ENCODE assay signal across 12 mouse cellular contexts in genomic region chr10:80180823-80181222, GRCm38 (mm10). TPM values are rescaled to one million over a fixed set of nuclear protein-coding genes. Genes with fewer than 3 reads are reported as not detected.
DNase-seq lines count a peak whose midpoint lies in the region; ATAC-seq and TF ChIP-seq lines count a peak whose summit lies in the region.
"Had no signal": no experiment of that assay in that cellular context is flagged by ENCODE, and none has a peak within 500 bp of the region (broad histone marks: within the 10 kb centered on the region; RNA-seq: fewer than 3 reads in every experiment).

No protein-coding gene starts in this region.

- intact Hi-C loops in heart, adult 2 months (cut with DNase I) = no loop called here

- H3K9ac ChIP-seq in heart, embryonic 13.5 days = peak overlapping the region; percentile 90
- no peak overlapping the region for H3K9ac ChIP-seq in heart, adult 2 months (ENCODE audit: low read depth, low read length)
- peak overlapping the region; percentile 81 for H3K9ac ChIP-seq in forebrain, postnatal 0 days
- peak overlapping the region; percentile 85; the same call in 1 of the 2 replicates for H3K9ac ChIP-seq in limb, embryonic 15.5 days

- TF ChIP-seq CTCF in heart, adult 2 months (IDR thresholded peaks at IDR 0.05) = no peak
- no peak for TF ChIP-seq CTCF in forebrain, postnatal 0 days (IDR thresholded peaks at IDR 0.05; ENCODE audit: low read depth)
- TF ChIP-seq CTCF in layer of hippocampus, adult 2 months (conservative IDR thresholded peaks at IDR 0.05) = no peak

- DNase-seq in heart, adult 2 months = no peak
- peak; percentile 66 for DNase-seq in embryonic facial prominence, embryonic 10.5 days (ENCODE audit: low spot score)
- DNase-seq in forebrain, postnatal 0 days = no peak
- DNase-seq in layer of hippocampus, adult 2 months (ENCODE audit: low spot score in 2 of 2) = no peak
- no peak for DNase-seq in adrenal gland, adult 18-20 months (ENCODE audit: low spot score in 2 of 2)
- DNase-seq in embryo, embryonic 9.5 days (ENCODE audit: extremely low spot score) = no peak
- DNase-seq: layer of hippocampus, adult 9-11 months; lung, postnatal 4 days; right cerebral cortex, adult 18-20 months; thymus, adult 18-20 months had no signal

- no peak for TF ChIP-seq POLR2A in heart, adult 2 months (IDR thresholded peaks at IDR 0.05; ENCODE audit: insufficient read depth, low read depth, low read length)

- peaks cover 29% of the 10 kb centered on the region for H3K4me1 ChIP-seq in heart, embryonic 13.5 days
- no peaks in the 10 kb centered on the region for H3K4me1 ChIP-seq in heart, adult 2 months (ENCODE audit: control insufficient read depth, insufficient read depth, low read length)
- H3K4me1 ChIP-seq in embryonic facial prominence, embryonic 10.5 days = peaks cover 58% of the 10 kb centered on the region
- peaks cover 18% of the 10 kb centered on the region for H3K4me1 ChIP-seq in forebrain, postnatal 0 days (ENCODE audit: insufficient read depth)
- H3K4me1 ChIP-seq in limb, embryonic 15.5 days = peaks cover 36% of the 10 kb centered on the region

- H3K4me3 ChIP-seq in heart, embryonic 13.5 days = peak overlapping the region; percentile 74
- H3K4me3 ChIP-seq in heart, adult 2 months = no peak overlapping the region
- H3K4me3 ChIP-seq in embryonic facial prominence, embryonic 10.5 days = peak overlapping the region; percentile 83
- peak overlapping the region; percentile 78 for H3K4me3 ChIP-seq in forebrain, postnatal 0 days (ENCODE audit: low read depth, low read length)
- H3K4me3 ChIP-seq in limb, embryonic 15.5 days = peak overlapping the region; percentile 77
- no peak overlapping the region; the same call in 1 of the 2 replicates for H3K4me3 ChIP-seq in layer of hippocampus, adult 2 months

- TF ChIP-seq EP300 in heart, adult 2 months (IDR thresholded peaks at IDR 0.05; ENCODE audit: insufficient read depth, low read depth, low read length) = no peak

- H3K79me2 ChIP-seq in heart, adult 2 months (replicated peaks; ENCODE audit: control insufficient read depth, insufficient read depth, low read length) = no peaks in the 10 kb centered on the region

- 59% methylated on average over 5 of the region's 5 CpGs for WGBS in heart, embryonic 13.5 days
- WGBS in heart, adult 2 months = 76% methylated on average over 5 of the region's 5 CpGs
- 30% methylated on average over 5 of the region's 5 CpGs for WGBS in embryonic facial prominence, embryonic 10.5 days
- 42% methylated on average over 5 of the region's 5 CpGs for WGBS in forebrain, postnatal 0 days
- 21% methylated on average over 5 of the region's 5 CpGs for WGBS in limb, embryonic 15.5 days

- no peak overlapping the region for H3K27ac ChIP-seq in heart, embryonic 13.5 days (replicated peaks)
- no peak overlapping the region for H3K27ac ChIP-seq in heart, adult 2 months
- peak overlapping the region; percentile 94 for H3K27ac ChIP-seq in embryonic facial prominence, embryonic 10.5 days (replicated peaks)
- H3K27ac ChIP-seq in forebrain, postnatal 0 days (ENCODE audit: low read depth, low read length) = no peak overlapping the region
- H3K27ac ChIP-seq in limb, embryonic 15.5 days = peak overlapping the region; percentile 40
- no peak overlapping the region for H3K27ac ChIP-seq in layer of hippocampus, adult 2 months

- peak overlapping the region; percentile 76 for H3K4me2 ChIP-seq in heart, embryonic 13.5 days
- peak overlapping the region; percentile 68 for H3K4me2 ChIP-seq in forebrain, postnatal 0 days (ENCODE audit: low read depth)
- H3K4me2 ChIP-seq in limb, embryonic 15.5 days = peak overlapping the region; percentile 63

- H3K36me3 ChIP-seq in heart, embryonic 13.5 days = no peaks in the 10 kb centered on the region
- no peaks in the 10 kb centered on the region for H3K36me3 ChIP-seq in heart, adult 2 months (ENCODE audit: control insufficient read depth, insufficient read depth, low read length)
- H3K36me3 ChIP-seq in embryonic facial prominence, embryonic 10.5 days (replicated peaks) = peaks cover 38% of the 10 kb centered on the region
- H3K36me3 ChIP-seq in forebrain, postnatal 0 days (ENCODE audit: insufficient read depth) = no peaks in the 10 kb centered on the region
- H3K36me3 ChIP-seq in limb, embryonic 15.5 days = peaks cover 5% of the 10 kb centered on the region

- peaks cover 13% of the 10 kb centered on the region for H3K27me3 ChIP-seq in heart, embryonic 13.5 days (replicated peaks)
- no peaks in the 10 kb centered on the region for H3K27me3 ChIP-seq in heart, adult 2 months (ENCODE audit: control insufficient read depth, insufficient read depth, low read length)
- H3K27me3 ChIP-seq in embryonic facial prominence, embryonic 10.5 days (replicated peaks; ENCODE audit: low read depth, poor library complexity, severe bottlenecking) = peaks cover 23% of the 10 kb centered on the region
- no peaks in the 10 kb centered on the region for H3K27me3 ChIP-seq in forebrain, postnatal 0 days (ENCODE audit: insufficient read depth, low read length)
- no peaks in the 10 kb centered on the region for H3K27me3 ChIP-seq in limb, embryonic 15.5 days

- H3K9me3 ChIP-seq in heart, embryonic 13.5 days = no peaks in the 10 kb centered on the region
- H3K9me3 ChIP-seq in embryonic facial prominence, embryonic 10.5 days = no peaks in the 10 kb centered on the region
- no peaks in the 10 kb centered on the region for H3K9me3 ChIP-seq in forebrain, postnatal 0 days (ENCODE audit: low read length)
- H3K9me3 ChIP-seq in limb, embryonic 15.5 days = no peaks in the 10 kb centered on the region

- no peak for ATAC-seq in heart, embryonic 13.5 days (ENCODE audit: extremely low read depth, insufficient number of reproducible peaks, low FRiP score, low TSS enrichment)
- ATAC-seq in forebrain, postnatal 0 days = no peak
- no peak for ATAC-seq in limb, embryonic 15.5 days (ENCODE audit: insufficient number of reproducible peaks, low FRiP score, low TSS enrichment, low read depth)

RNA-seq across cellular contexts. Expression of gene Efna2, which starts 1.5 kb away (rescaled TPM):
- polyA plus RNA-seq in heart, embryonic 13.5 days (2015; fragmentation: Nextera tagmentation; extraction: Ambion mirVana) = 8.5 and 10.6 TPM in 2 replicates
- total RNA-seq in heart, adult 2 months (2021) = 1 to 10 TPM in 1 of 2 experiments, under 1 TPM in 1; 0.86 to 1.1 TPM
- polyA plus RNA-seq in heart, adult 2 months (2012; rRNA removed) = 1.2 and 1.7 TPM in 2 replicates
- 45.2 and 50.1 TPM in 2 replicates for polyA plus RNA-seq in embryonic facial prominence, embryonic 10.5 days (2016; fragmentation: Nextera tagmentation; extraction: Ambion mirVana)
- total RNA-seq in forebrain, postnatal 0 days (2014; rRNA removed) = 29.0 and 30.9 TPM in 2 replicates
- 30.6 and 31.3 TPM in 2 replicates for polyA plus RNA-seq in forebrain, postnatal 0 days (2015; fragmentation: Nextera tagmentation; extraction: Ambion mirVana)
- 27.0 and 29.3 TPM in 2 replicates for polyA plus RNA-seq in limb, embryonic 15.5 days (2015; fragmentation: Nextera tagmentation; extraction: Ambion mirVana)
- total RNA-seq in layer of hippocampus, adult 2 months (2021) = 1 to 10 TPM; 7.1 to 9.7 TPM
- total RNA-seq in adrenal gland, adult 18-20 months (2021) = 1 to 10 TPM; 1.3 to 2.1 TPM

RNA-seq across cellular contexts. Expression of gene 1600002K03Rik, which starts 8.1 kb away (rescaled TPM):
- polyA plus RNA-seq in heart, embryonic 13.5 days (2015; fragmentation: Nextera tagmentation; extraction: Ambion mirVana) = 10.4 and 13.1 TPM in 2 replicates
- 1 to 10 TPM; 5.9 to 6.0 TPM for total RNA-seq in heart, adult 2 months (2021)
- polyA plus RNA-seq in heart, adult 2 months (2012; rRNA removed) = 5.6 and 6.3 TPM in 2 replicates
- 10.8 and 12.0 TPM in 2 replicates for polyA plus RNA-seq in embryonic facial prominence, embryonic 10.5 days (2016; fragmentation: Nextera tagmentation; extraction: Ambion mirVana)
- 4.2 and 5.0 TPM in 2 replicates for total RNA-seq in forebrain, postnatal 0 days (2014; rRNA removed)
- polyA plus RNA-seq in forebrain, postnatal 0 days (2015; fragmentation: Nextera tagmentation; extraction: Ambion mirVana) = 5.0 and 6.0 TPM in 2 replicates
- 12.8 and 13.3 TPM in 2 replicates for polyA plus RNA-seq in limb, embryonic 15.5 days (2015; fragmentation: Nextera tagmentation; extraction: Ambion mirVana)
- total RNA-seq in layer of hippocampus, adult 2 months (2021) = 1 to 10 TPM; 7.0 to 7.4 TPM
- 10 to 100 TPM; 14.7 to 16.6 TPM for total RNA-seq in adrenal gland, adult 18-20 months (2021)

RNA-seq across cellular contexts. Expression of gene Cirbp, which starts 15.0 kb away (rescaled TPM):
- 87.9 and 96.4 TPM in 2 replicates for polyA plus RNA-seq in heart, embryonic 13.5 days (2015; fragmentation: Nextera tagmentation; extraction: Ambion mirVana)
- 10 to 100 TPM; 34.2 to 43.2 TPM for total RNA-seq in heart, adult 2 months (2021)
- polyA plus RNA-seq in heart, adult 2 months (2012; rRNA removed) = 62.5 and 85.8 TPM in 2 replicates
- 93.2 and 110 TPM in 2 replicates for polyA plus RNA-seq in embryonic facial prominence, embryonic 10.5 days (2016; fragmentation: Nextera tagmentation; extraction: Ambion mirVana)
- 345 and 424 TPM in 2 replicates for total RNA-seq in forebrain, postnatal 0 days (2014; rRNA removed)
- 834 and 838 TPM in 2 replicates for polyA plus RNA-seq in forebrain, postnatal 0 days (2015; fragmentation: Nextera tagmentation; extraction: Ambion mirVana)
- polyA plus RNA-seq in limb, embryonic 15.5 days (2015; fragmentation: Nextera tagmentation; extraction: Ambion mirVana) = 102 and 103 TPM in 2 replicates
- 100 to 1,000 TPM in 1 of 2 experiments, 10 to 100 TPM in 1; 88.3 to 103 TPM for total RNA-seq in layer of hippocampus, adult 2 months (2021)
- total RNA-seq in adrenal gland, adult 18-20 months (2021) = 10 to 100 TPM; 34.7 to 46.3 TPM

RNA-seq across cellular contexts. Expression of gene Midn, which starts 32.8 kb away (rescaled TPM):
- 15.6 and 15.7 TPM in 2 replicates for polyA plus RNA-seq in heart, embryonic 13.5 days (2015; fragmentation: Nextera tagmentation; extraction: Ambion mirVana)
- total RNA-seq in heart, adult 2 months (2021) = 100 to 1,000 TPM in 1 of 2 experiments, 10 to 100 TPM in 1; 96.2 to 102 TPM
- 50.1 and 74.5 TPM in 2 replicates for polyA plus RNA-seq in heart, adult 2 months (2012; rRNA removed)
- polyA plus RNA-seq in embryonic facial prominence, embryonic 10.5 days (2016; fragmentation: Nextera tagmentation; extraction: Ambion mirVana) = 22.2 TPM in 2 replicates
- total RNA-seq in forebrain, postnatal 0 days (2014; rRNA removed) = 91.5 and 120 TPM in 2 replicates
- polyA plus RNA-seq in forebrain, postnatal 0 days (2015; fragmentation: Nextera tagmentation; extraction: Ambion mirVana) = 19.3 and 21.3 TPM in 2 replicates
- polyA plus RNA-seq in limb, embryonic 15.5 days (2015; fragmentation: Nextera tagmentation; extraction: Ambion mirVana) = 13.4 and 14.0 TPM in 2 replicates
- 10 to 100 TPM; 53.1 to 54.5 TPM for total RNA-seq in layer of hippocampus, adult 2 months (2021)
- total RNA-seq in adrenal gland, adult 18-20 months (2021) = 10 to 100 TPM; 64.8 to 82.0 TPM

RNA-seq across cellular contexts. Expression of gene Cbarp, which starts 40.2 kb away (rescaled TPM):
- polyA plus RNA-seq in heart, embryonic 13.5 days (2015; fragmentation: Nextera tagmentation; extraction: Ambion mirVana) = 1.6 and 2.5 TPM in 2 replicates
- total RNA-seq in heart, adult 2 months (2021) = 1 to 10 TPM; 3.9 to 4.9 TPM
- polyA plus RNA-seq in heart, adult 2 months (2012; rRNA removed) = 3.0 and 4.3 TPM in 2 replicates
- 4.9 and 8.5 TPM in 2 replicates for polyA plus RNA-seq in embryonic facial prominence, embryonic 10.5 days (2016; fragmentation: Nextera tagmentation; extraction: Ambion mirVana)
- total RNA-seq in forebrain, postnatal 0 days (2014; rRNA removed) = 114 and 151 TPM in 2 replicates
- 57.5 and 68.2 TPM in 2 replicates for polyA plus RNA-seq in forebrain, postnatal 0 days (2015; fragmentation: Nextera tagmentation; extraction: Ambion mirVana)
- polyA plus RNA-seq in limb, embryonic 15.5 days (2015; fragmentation: Nextera tagmentation; extraction: Ambion mirVana) = 5.9 and 6.8 TPM in 2 replicates
- 100 to 1,000 TPM; 331 to 341 TPM for total RNA-seq in layer of hippocampus, adult 2 months (2021)
- 100 to 1,000 TPM; 129 to 266 TPM for total RNA-seq in adrenal gland, adult 18-20 months (2021)

Comparison
In these comparisons a context has a peak if more than half of its experiments do, and no peak if none do; other contexts are left out.
1. H3K4me3 ChIP-seq: peak in heart, embryonic 13.5 days (single experiment), embryonic facial prominence, embryonic 10.5 days (single experiment), forebrain, postnatal 0 days (single experiment) and limb, embryonic 15.5 days (single experiment); none in heart, adult 2 months (single experiment) and layer of hippocampus, adult 2 months (single experiment).
2. H3K27ac ChIP-seq: peak in embryonic facial prominence, embryonic 10.5 days (single experiment) and limb, embryonic 15.5 days (single experiment); none in heart, embryonic 13.5 days (single experiment), heart, adult 2 months (single experiment), forebrain, postnatal 0 days (single experiment) and layer of hippocampus, adult 2 months (single experiment).
3. Peak in every context shown above with its lines, with median percentiles within 50 percentile points of each other: H3K4me2 ChIP-seq.